Mouse (Mus musculus): ENCODE results near the gene Abcg4. TPM values are rescaled to one million over a fixed set of nuclear protein-coding genes. Genes with fewer than 3 reads are reported as not detected.
"Not testable (repeated sequence)": the region's sequence is repeated elsewhere in the genome, so short reads cannot be mapped to it uniquely, and the experiment has no call there.

Abcg4 gene
- polyA plus RNA-seq, 1 experiment from 2014 or later, result 18.1 TPM

DNA sequence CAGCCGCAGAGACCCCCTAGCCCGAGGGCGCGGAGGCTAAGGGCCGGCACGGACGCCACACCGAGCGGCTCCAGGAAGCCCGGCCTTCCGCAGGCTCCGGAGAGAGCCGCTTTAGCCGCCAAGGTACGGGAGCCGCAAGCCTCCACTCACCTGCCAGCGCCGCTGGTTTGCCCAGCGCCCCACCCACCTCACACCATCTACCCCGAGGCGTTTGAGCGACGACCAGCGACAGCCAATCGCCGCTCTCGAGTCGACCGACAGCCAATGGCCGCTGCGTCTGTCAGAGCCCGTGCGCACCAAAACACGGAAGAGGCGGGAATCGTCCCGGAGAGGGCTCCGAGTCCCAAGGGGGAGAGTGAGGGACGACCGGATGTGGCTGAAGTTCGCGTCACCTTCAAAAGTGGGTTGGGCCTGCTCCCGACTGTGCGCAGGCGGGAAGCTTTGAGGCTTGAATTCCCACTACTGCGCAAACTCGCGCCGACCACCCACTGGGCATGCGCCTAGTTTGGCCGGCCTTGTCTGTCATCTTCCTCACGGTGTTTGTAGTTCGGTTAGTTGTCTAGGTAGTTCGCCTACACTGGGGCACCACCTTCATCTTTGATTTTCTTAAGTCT lies 17.2 kb upstream of the Abcg4 start, which contains the start of gene Hinfp:
Gene Hinfp, minus strand, starts transcription at position 206 of the 614 bp plus-strand sequence.
- WGBS, result 0% methylated on average over 54 of the region's 54 CpGs
- Histone ChIP-seq H3K27ac (peak within 1 kb of the TSS; percentile 85), H3K36me3 (peaks cover 28% of the 10 kb centered on the region), H3K9ac (replicated peaks) (peak within 1 kb of the TSS; percentile 98), H3K4me3 (replicated peaks) (peak within 1 kb of the TSS; percentile 96), H3K27me3 (no peaks in the 10 kb centered on the region), H3K4me1 (replicated peaks) (peaks cover 15% of the 10 kb centered on the region), H3K9me3 (no peaks in the 10 kb centered on the region), H3K4me2 (replicated peaks) (peak within 1 kb of the TSS; percentile 81)
- ATAC-seq, result peak; percentile 99

DNA sequence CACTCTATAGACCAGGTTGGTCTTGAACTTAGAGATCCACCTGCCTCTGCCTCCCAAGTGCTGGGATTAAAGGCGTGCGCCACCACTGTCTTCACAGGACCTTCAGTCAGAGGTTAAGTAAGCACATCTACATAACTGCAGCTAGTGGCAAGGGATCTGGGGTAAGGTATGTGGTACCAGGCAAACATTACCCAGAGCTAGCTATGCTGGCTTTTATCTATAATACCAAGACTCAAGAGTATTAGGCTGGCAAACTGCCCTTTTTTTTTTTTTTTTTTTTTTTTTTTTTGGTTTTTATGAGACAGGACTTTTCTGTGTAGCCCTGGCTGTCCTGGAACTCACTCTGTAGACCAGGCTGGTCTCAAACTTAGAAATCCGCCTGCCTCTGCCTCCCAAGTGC lies 11.6 kb upstream of the Abcg4 start:
- Histone ChIP-seq H3K4me1 (replicated peaks) (peaks cover 15% of the 10 kb centered on the region), H3K36me3 (peaks cover 75% of the 10 kb centered on the region)
- WGBS, result 99% methylated on average over 3 of the region's 3 CpGs
- H3K4me3 ChIP-seq (replicated peaks); H3K27me3 ChIP-seq; H3K9ac ChIP-seq (replicated peaks); H3K27ac ChIP-seq; ATAC-seq; H3K9me3 ChIP-seq; H3K4me2 ChIP-seq (replicated peaks): not testable (repeated sequence)

- Histone ChIP-seq H3K4me1 (replicated peaks) (peaks cover 13% of the 10 kb centered on the region), H3K36me3 (peaks cover 69% of the 10 kb centered on the region), H3K27ac (no peak overlapping the region), H3K4me3 (replicated peaks) (no peak overlapping the region), H3K4me2 (replicated peaks) (no peak overlapping the region), H3K9ac (replicated peaks) (no peak overlapping the region), H3K27me3 (no peaks in the 10 kb centered on the region), H3K9me3 (no peaks in the 10 kb centered on the region)
- no peak for ATAC-seq
- 64% methylated on average over 3 of the region's 3 CpGs for WGBS
These were observed 4.1 kb upstream of the Abcg4 start for GRCm38 (mm10) chr9:44292490-44292889.

- peak overlapping the region; percentile 89; the same call in 1 of the 2 replicates for H3K27ac ChIP-seq
- ATAC-seq, result no peak
These were observed 510 bp upstream of the Abcg4 start for GRCm38 (mm10) chr9:44288959-44289291.

DNA sequence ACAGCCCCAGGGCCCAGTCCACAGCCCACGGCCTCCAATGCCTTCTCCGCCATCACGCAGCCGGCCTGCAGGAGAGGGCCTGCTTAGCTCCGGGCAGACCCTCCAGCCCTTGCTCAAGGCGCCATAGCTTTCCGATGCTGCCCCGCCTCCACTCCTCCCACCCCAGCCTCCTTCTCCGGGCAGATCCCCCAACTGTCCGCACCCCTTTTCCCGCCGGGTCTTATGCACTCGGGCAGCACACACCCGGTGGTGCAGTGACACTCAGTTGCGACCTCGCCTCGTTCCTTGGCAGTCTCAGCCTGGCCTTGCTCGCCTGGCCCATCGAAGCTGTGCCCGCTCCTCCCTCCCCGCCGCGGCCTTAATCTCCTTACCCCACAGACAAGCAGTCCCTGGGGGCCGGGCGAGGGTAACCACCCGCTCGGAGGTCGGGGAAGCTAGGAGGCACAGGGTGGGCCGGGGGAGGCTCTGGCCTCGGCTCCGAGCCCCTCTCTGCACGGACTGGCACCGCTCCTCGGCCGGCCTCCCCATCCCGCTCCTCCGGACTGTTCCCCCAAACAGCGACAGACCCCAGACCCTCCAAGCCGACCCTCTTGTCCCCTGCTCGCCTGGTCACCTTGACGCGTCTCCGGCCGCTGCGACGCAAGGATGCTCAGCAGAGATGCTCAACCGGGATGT lies 877 bp downstream of the Abcg4 start:
- ATAC-seq, result peak; percentile 79
- Histone ChIP-seq H3K4me2 (replicated peaks) (peak overlapping the region; percentile 94), H3K9me3 (no peaks in the 10 kb centered on the region), H3K27me3 (no peaks in the 10 kb centered on the region), H3K4me1 (replicated peaks) (peaks cover 30% of the 10 kb centered on the region), H3K36me3 (peaks cover 25% of the 10 kb centered on the region), H3K27ac (peak overlapping the region; percentile 89), H3K9ac (replicated peaks) (peak overlapping the region; percentile 96), H3K4me3 (replicated peaks) (peak overlapping the region; percentile 88)
- WGBS, result under 1% methylated on average over 45 of the region's 47 CpGs

More at GRCm38 (mm10) chr9:44288959-44289291, 510 bp upstream of the Abcg4 start:
- Histone ChIP-seq H3K4me3 (replicated peaks) (peak overlapping the region; percentile 88), H3K36me3 (peaks cover 36% of the 10 kb centered on the region), H3K4me1 (replicated peaks) (peaks cover 30% of the 10 kb centered on the region), H3K27me3 (no peaks in the 10 kb centered on the region), H3K4me2 (replicated peaks) (peak overlapping the region; percentile 94), H3K9me3 (no peaks in the 10 kb centered on the region), H3K9ac (replicated peaks) (peak overlapping the region; percentile 96; the same call in 1 of the 2 replicates)
- WGBS, result 4% methylated on average over 11 of the region's 11 CpGs

DNA sequence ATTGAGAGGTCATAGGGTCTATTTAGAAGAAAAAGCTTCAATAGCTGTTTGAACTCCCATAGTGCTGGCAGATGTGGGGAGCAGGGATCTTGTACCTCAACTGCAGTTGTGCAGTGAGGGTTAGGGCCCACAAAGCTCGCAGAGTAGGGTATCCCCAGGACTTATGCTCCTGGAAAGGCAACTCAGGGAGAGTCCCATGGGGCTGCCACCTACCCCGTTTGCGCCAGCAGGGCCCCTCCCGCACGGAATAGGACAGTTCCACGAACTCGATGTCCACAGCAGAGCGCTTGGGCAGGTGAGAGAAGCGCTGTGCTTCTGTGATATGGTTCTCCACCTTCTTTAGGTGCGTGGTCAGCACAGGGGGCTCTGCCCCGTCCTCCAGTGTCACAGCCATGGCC lies 1.4 kb downstream of the Abcg4 start:
- H3K27ac ChIP-seq, result peak overlapping the region; percentile 89
- H3K4me3 ChIP-seq (replicated peaks), result peak overlapping the region; percentile 88
- peaks cover 21% of the 10 kb centered on the region for H3K36me3 ChIP-seq
- ATAC-seq, result no peak; the same call in 1 of the 2 replicates
- H3K4me1 ChIP-seq (replicated peaks), result peaks cover 30% of the 10 kb centered on the region
- H3K9me3 ChIP-seq, result no peaks in the 10 kb centered on the region
- WGBS, result 7% methylated on average over 11 of the region's 11 CpGs
- peak overlapping the region; percentile 94 for H3K4me2 ChIP-seq (replicated peaks)
- peak overlapping the region; percentile 96 for H3K9ac ChIP-seq (replicated peaks)
- no peaks in the 10 kb centered on the region for H3K27me3 ChIP-seq

GRCm38 (mm10) chr9:44286256-44286850 lies 2.1 kb downstream of the Abcg4 start:
- Histone ChIP-seq H3K36me3 (peaks cover 21% of the 10 kb centered on the region), H3K9ac (replicated peaks) (peak overlapping the region; percentile 96), H3K9me3 (no peaks in the 10 kb centered on the region), H3K4me3 (replicated peaks) (peak overlapping the region; percentile 88), H3K4me2 (replicated peaks) (peak overlapping the region; percentile 94), H3K4me1 (replicated peaks) (peaks cover 30% of the 10 kb centered on the region), H3K27ac (no peak overlapping the region), H3K27me3 (no peaks in the 10 kb centered on the region)
- ATAC-seq, result no peak
- WGBS, result 10% methylated on average over 6 of the region's 6 CpGs

GRCm38 (mm10) chr9:44283183-44283582 lies 5.2 kb downstream of the Abcg4 start:
- no peak overlapping the region for H3K9ac ChIP-seq (replicated peaks)
- H3K4me3 ChIP-seq (replicated peaks), result no peak overlapping the region
- peaks cover 17% of the 10 kb centered on the region for H3K4me1 ChIP-seq (replicated peaks)
- no peaks in the 10 kb centered on the region for H3K27me3 ChIP-seq
- H3K9me3 ChIP-seq, result no peaks in the 10 kb centered on the region
- no peak overlapping the region for H3K27ac ChIP-seq
- 77% methylated on average over 5 of the region's 5 CpGs for WGBS
- H3K36me3 ChIP-seq, result peaks cover 41% of the 10 kb centered on the region
- no peak overlapping the region for H3K4me2 ChIP-seq (replicated peaks)
- no peak for ATAC-seq

DNA sequence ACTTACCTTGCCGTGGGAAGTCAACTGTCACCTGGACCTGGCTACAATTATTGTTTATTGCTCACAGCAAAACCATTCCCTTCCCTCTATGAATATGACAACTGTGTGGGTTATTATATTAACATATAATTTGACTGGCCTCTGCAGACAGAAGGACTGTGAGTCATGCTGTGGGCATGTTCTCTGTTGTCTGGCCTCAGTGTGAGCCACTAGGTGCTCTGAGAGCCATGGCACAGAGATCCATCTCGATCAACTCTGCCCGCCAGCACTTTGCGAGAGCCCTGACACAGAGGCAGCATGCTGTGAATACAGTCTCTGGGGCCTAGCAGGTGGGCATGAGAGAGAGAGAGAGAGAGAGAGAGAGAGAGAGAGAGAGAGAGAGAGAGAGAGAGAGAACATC lies 18.4 kb downstream of the Abcg4 start:
- H3K36me3 ChIP-seq, result peaks cover 24% of the 10 kb centered on the region
- H3K4me2 ChIP-seq (replicated peaks), result no peak overlapping the region
- ATAC-seq, result no peak
- H3K4me1 ChIP-seq (replicated peaks), result peaks cover 26% of the 10 kb centered on the region
- H3K9me3 ChIP-seq, result no peaks in the 10 kb centered on the region
- no peak overlapping the region for H3K4me3 ChIP-seq (replicated peaks)
- no peak overlapping the region for H3K27ac ChIP-seq
- H3K27me3 ChIP-seq, result no peaks in the 10 kb centered on the region
- 86% methylated on average over 4 of the region's 4 CpGs for WGBS
- H3K9ac ChIP-seq (replicated peaks), result no peak overlapping the region

GRCm38 (mm10) chr9:44269077-44269476 lies 19.3 kb downstream of the Abcg4 start:
- no peak for ATAC-seq
- no peak overlapping the region for H3K27ac ChIP-seq

DNA sequence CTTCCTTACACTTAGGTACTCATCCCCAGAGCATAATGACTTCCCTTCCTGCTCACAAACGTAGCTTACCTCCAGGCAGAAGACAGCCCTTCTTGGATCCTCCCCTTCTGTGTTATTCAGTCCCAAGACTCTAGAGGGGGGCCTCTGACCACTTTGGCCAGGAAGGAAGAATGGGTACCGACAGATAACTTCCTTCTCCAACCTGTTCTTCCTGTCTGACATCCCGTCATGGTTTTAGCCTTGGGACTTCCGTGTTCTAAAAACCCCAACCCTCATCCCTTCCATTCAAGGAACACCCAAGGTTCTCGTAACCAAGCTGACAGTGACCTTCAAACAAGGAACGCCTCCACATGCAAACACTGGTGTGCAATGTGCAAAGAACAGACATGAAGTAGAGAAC lies 20.0 kb downstream of the Abcg4 start, which contains the start of gene Nlrx1:
Gene Nlrx1, minus strand, starts transcription at position 168 of the 400 bp plus-strand sequence.
- WGBS, result 83% methylated on average over 6 of the region's 6 CpGs
- ATAC-seq, result no peak

More at GRCm38 (mm10) chr9:44269077-44269476, 19.3 kb downstream of the Abcg4 start:
- Histone ChIP-seq H3K9ac (replicated peaks) (no peak overlapping the region), H3K4me3 (replicated peaks) (no peak overlapping the region), H3K36me3 (peaks cover 15% of the 10 kb centered on the region), H3K9me3 (no peaks in the 10 kb centered on the region), H3K4me1 (replicated peaks) (peaks cover 33% of the 10 kb centered on the region), H3K4me2 (replicated peaks) (no peak overlapping the region), H3K27me3 (no peaks in the 10 kb centered on the region)
- WGBS, result 86% methylated on average over 3 of the region's 3 CpGs

GRCm38 (mm10) chr9:44268027-44268360 lies 20.4 kb downstream of the Abcg4 start:
- Histone ChIP-seq H3K4me3 (replicated peaks) (peak overlapping the region; percentile 33), H3K4me2 (replicated peaks) (peak overlapping the region; percentile 52), H3K9ac (replicated peaks) (peak overlapping the region; percentile 56), H3K27ac (peak overlapping the region; percentile 72), H3K4me1 (replicated peaks) (peaks cover 33% of the 10 kb centered on the region), H3K36me3 (peaks cover 4% of the 10 kb centered on the region; the same call in 1 of the 2 replicates), H3K27me3 (no peaks in the 10 kb centered on the region), H3K9me3 (no peaks in the 10 kb centered on the region)
- WGBS, result 7% methylated on average over 28 of the region's 28 CpGs
- peak; percentile 80 for ATAC-seq

More for the DNA sequence above, 20.0 kb downstream of the Abcg4 start, which contains the start of gene Nlrx1:
- Histone ChIP-seq H3K9ac (replicated peaks) (peak within 1 kb of the TSS; percentile 56), H3K27me3 (no peaks in the 10 kb centered on the region), H3K4me2 (replicated peaks) (peak within 1 kb of the TSS; percentile 52), H3K4me1 (replicated peaks) (peaks cover 33% of the 10 kb centered on the region), H3K4me3 (replicated peaks) (peak within 1 kb of the TSS; percentile 33), H3K27ac (peak within 1 kb of the TSS; percentile 72), H3K36me3 (peaks cover 9% of the 10 kb centered on the region), H3K9me3 (no peaks in the 10 kb centered on the region)

Measured in midbrain, embryonic 13.5 days (tissue).